Mouse (Mus musculus): Measurements from ENCODE around the gene Tnfsf12. TPM values are rescaled to one million over a fixed set of nuclear protein-coding genes. Genes with fewer than 3 reads are reported as not detected.

Gene Tnfsf12
- polyA plus RNA-seq, 1 experiment from 2014 or later: 6.9 TPM

DNA sequence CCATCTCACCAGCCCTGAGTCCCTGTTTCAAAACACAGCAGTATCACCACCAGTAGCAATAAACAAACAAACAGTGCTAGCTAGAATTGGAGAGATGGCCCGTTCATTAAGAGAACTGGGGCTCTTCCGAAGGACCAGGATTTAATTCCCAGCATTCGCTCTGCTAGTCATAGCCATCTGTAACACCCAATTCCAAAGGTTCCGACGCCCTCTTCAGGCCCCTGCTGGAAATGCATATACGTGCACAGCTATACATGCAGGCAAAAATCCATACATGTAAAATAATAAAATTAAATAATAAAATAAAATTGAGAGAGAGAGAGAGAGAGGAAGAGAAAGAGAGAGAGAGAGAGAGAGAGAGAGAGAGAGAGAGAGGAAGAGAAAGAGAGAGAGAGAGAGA lies 23.8 kb upstream of the Tnfsf12 start:
- H3K4me2 ChIP-seq (replicated peaks; ENCODE audit: low read depth): no peak overlapping the region
- H3K4me1 ChIP-seq (replicated peaks; ENCODE audit: control insufficient read depth, insufficient read depth): no peaks in the 10 kb centered on the region
- ATAC-seq (ENCODE audit: low FRiP score, low TSS enrichment) (no peak), DNase-seq (ENCODE audit: low spot score) (no peak)
- H3K9me3 ChIP-seq (ENCODE audit: control insufficient read depth, low read length): no peaks in the 10 kb centered on the region
- 72% methylated on average over 6 of the region's 6 CpGs for WGBS
- H3K9ac ChIP-seq (ENCODE audit: low read length): no peak overlapping the region
- no peak overlapping the region for H3K27ac ChIP-seq (replicated peaks)
- no peaks in the 10 kb centered on the region for H3K27me3 ChIP-seq (ENCODE audit: control insufficient read depth, insufficient read depth, low read length)
- no peaks in the 10 kb centered on the region for H3K36me3 ChIP-seq (ENCODE audit: control insufficient read depth, insufficient read depth, low read length)
- no peak overlapping the region for H3K4me3 ChIP-seq (ENCODE audit: low read depth, low read length)
- TF ChIP-seq CTCF (IDR thresholded peaks at IDR 0.05; ENCODE audit: low read depth) (peak; percentile 29), EP300 (optimal IDR thresholded peaks at IDR 0.05) (no peak)

GRCm38 (mm10) chr11:69718661-69719060 lies 23.0 kb upstream of the Tnfsf12 start:
- Histone ChIP-seq H3K27ac (replicated peaks) (no peak overlapping the region), H3K27me3 (ENCODE audit: control insufficient read depth, insufficient read depth, low read length) (no peaks in the 10 kb centered on the region), H3K4me1 (replicated peaks; ENCODE audit: control insufficient read depth, insufficient read depth) (no peaks in the 10 kb centered on the region), H3K9me3 (ENCODE audit: control insufficient read depth, low read length) (no peaks in the 10 kb centered on the region), H3K4me3 (ENCODE audit: low read depth, low read length) (no peak overlapping the region), H3K9ac (ENCODE audit: low read length) (no peak overlapping the region), H3K4me2 (replicated peaks; ENCODE audit: low read depth) (no peak overlapping the region), H3K36me3 (ENCODE audit: control insufficient read depth, insufficient read depth, low read length) (no peaks in the 10 kb centered on the region)
- 35% methylated on average over 15 of the region's 15 CpGs for WGBS
- ATAC-seq (ENCODE audit: low FRiP score, low TSS enrichment): no peak
- DNase-seq (ENCODE audit: low spot score): peak; percentile 27
- TF ChIP-seq EP300 (optimal IDR thresholded peaks at IDR 0.05) (no peak), CTCF (IDR thresholded peaks at IDR 0.05; ENCODE audit: low read depth) (no peak)

DNA sequence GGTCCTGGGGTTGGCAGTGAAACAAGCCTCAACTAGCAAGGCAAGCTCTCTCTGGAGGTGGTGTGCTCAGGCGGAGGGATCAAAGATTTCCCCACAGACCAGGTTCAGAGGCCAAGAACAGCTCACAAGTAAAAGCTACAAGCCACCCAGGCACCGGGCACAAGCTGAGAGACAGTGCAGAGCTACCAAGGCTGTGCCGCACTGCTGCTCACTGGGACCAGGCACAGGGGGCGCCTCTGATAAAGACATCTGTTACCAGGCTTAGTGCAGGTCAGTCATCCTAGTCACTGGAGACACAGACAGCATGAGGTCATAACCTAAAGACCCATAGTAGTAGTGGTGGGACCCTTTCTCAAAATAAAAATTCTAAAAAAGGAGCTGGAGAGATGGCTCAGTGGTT lies 21.3 kb upstream of the Tnfsf12 start:
- 72% methylated on average over 4 of the region's 4 CpGs for WGBS
- no peak for ATAC-seq (ENCODE audit: low FRiP score, low TSS enrichment)
- no peak for TF ChIP-seq CTCF (IDR thresholded peaks at IDR 0.05; ENCODE audit: low read depth)
- no peak for TF ChIP-seq EP300 (optimal IDR thresholded peaks at IDR 0.05)

GRCm38 (mm10) chr11:69715929-69716328 lies 20.3 kb upstream of the Tnfsf12 start:
- Histone ChIP-seq H3K36me3 (ENCODE audit: control insufficient read depth, insufficient read depth, low read length) (no peaks in the 10 kb centered on the region), H3K4me1 (replicated peaks; ENCODE audit: control insufficient read depth, insufficient read depth) (no peaks in the 10 kb centered on the region), H3K4me2 (replicated peaks; ENCODE audit: low read depth) (no peak overlapping the region), H3K9me3 (ENCODE audit: control insufficient read depth, low read length) (no peaks in the 10 kb centered on the region), H3K27ac (replicated peaks) (no peak overlapping the region), H3K9ac (ENCODE audit: low read length) (no peak overlapping the region), H3K4me3 (ENCODE audit: low read depth, low read length) (no peak overlapping the region), H3K27me3 (ENCODE audit: control insufficient read depth, insufficient read depth, low read length) (no peaks in the 10 kb centered on the region)
- ATAC-seq (ENCODE audit: low FRiP score, low TSS enrichment) (peak; percentile 40; the same call in 1 of the 2 replicates), DNase-seq (ENCODE audit: low spot score) (peak; percentile 38)
- 16% methylated on average over 5 of the region's 5 CpGs for WGBS
- no peak for TF ChIP-seq EP300 (optimal IDR thresholded peaks at IDR 0.05)
- no peak for TF ChIP-seq CTCF (IDR thresholded peaks at IDR 0.05; ENCODE audit: low read depth)

More for the DNA sequence above, 21.3 kb upstream of the Tnfsf12 start:
- Histone ChIP-seq H3K36me3 (ENCODE audit: control insufficient read depth, insufficient read depth, low read length) (no peaks in the 10 kb centered on the region), H3K4me2 (replicated peaks; ENCODE audit: low read depth) (no peak overlapping the region), H3K27ac (replicated peaks) (no peak overlapping the region), H3K9me3 (ENCODE audit: control insufficient read depth, low read length) (no peaks in the 10 kb centered on the region), H3K4me3 (ENCODE audit: low read depth, low read length) (no peak overlapping the region), H3K27me3 (ENCODE audit: control insufficient read depth, insufficient read depth, low read length) (no peaks in the 10 kb centered on the region), H3K9ac (ENCODE audit: low read length) (no peak overlapping the region), H3K4me1 (replicated peaks; ENCODE audit: control insufficient read depth, insufficient read depth) (no peaks in the 10 kb centered on the region)
- no peak for DNase-seq (ENCODE audit: low spot score)

GRCm38 (mm10) chr11:69715482-69715881 lies 19.8 kb upstream of the Tnfsf12 start:
- Histone ChIP-seq H3K9ac (ENCODE audit: low read length) (no peak overlapping the region), H3K4me1 (replicated peaks; ENCODE audit: control insufficient read depth, insufficient read depth) (no peaks in the 10 kb centered on the region), H3K4me3 (ENCODE audit: low read depth, low read length) (no peak overlapping the region), H3K9me3 (ENCODE audit: control insufficient read depth, low read length) (no peaks in the 10 kb centered on the region), H3K36me3 (ENCODE audit: control insufficient read depth, insufficient read depth, low read length) (no peaks in the 10 kb centered on the region), H3K4me2 (replicated peaks; ENCODE audit: low read depth) (no peak overlapping the region), H3K27ac (replicated peaks) (no peak overlapping the region), H3K27me3 (ENCODE audit: control insufficient read depth, insufficient read depth, low read length) (no peaks in the 10 kb centered on the region)
- 55% methylated on average over 9 of the region's 9 CpGs for WGBS
- ATAC-seq (ENCODE audit: low FRiP score, low TSS enrichment): no peak
- TF ChIP-seq CTCF (IDR thresholded peaks at IDR 0.05; ENCODE audit: low read depth) (peak; percentile 75), EP300 (optimal IDR thresholded peaks at IDR 0.05) (no peak)
- peak; percentile 47 for DNase-seq (ENCODE audit: low spot score)

DNA sequence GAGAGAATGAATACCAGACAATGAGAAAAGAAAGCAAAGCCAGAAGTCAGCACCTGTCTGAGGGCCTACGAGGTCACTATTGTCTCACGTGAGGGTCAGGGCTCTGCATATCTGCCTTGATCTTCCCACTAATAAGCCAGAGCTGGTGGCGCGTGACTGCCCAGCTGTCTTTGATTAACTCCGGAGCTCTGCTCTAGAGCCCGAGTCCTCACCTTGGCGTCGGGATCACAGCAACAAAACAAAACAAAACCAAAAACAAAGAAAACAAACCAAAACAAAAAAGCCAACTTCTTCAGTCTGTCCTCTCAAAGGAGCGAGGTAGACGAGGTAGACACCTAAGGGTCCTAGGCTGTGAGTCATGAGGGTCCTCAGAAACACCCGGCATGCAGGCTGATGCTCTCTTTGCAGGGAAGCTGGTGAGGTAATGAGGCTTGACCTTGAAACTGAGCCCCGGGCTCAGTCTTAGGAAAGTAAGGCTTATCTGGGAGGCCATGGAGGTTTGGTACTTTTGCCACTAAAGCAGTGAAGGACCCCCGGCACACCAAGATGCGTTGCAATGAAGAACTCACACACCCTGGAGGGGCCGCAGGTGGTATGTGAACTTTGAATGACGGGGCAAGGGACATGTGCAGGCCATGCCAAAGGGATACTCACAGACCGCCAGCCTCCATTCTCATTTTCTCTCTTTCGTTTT lies 19.1 kb upstream of the Tnfsf12 start:
- no peak overlapping the region for H3K4me2 ChIP-seq (replicated peaks; ENCODE audit: low read depth)
- H3K27me3 ChIP-seq (ENCODE audit: control insufficient read depth, insufficient read depth, low read length): no peaks in the 10 kb centered on the region
- no peak overlapping the region for H3K9ac ChIP-seq (ENCODE audit: low read length)
- ATAC-seq (ENCODE audit: low FRiP score, low TSS enrichment) (no peak), DNase-seq (ENCODE audit: low spot score) (no peak)
- no peak overlapping the region for H3K27ac ChIP-seq (replicated peaks)
- H3K36me3 ChIP-seq (ENCODE audit: control insufficient read depth, insufficient read depth, low read length): no peaks in the 10 kb centered on the region
- 77% methylated on average over 18 of the region's 18 CpGs for WGBS
- no peak overlapping the region for H3K4me3 ChIP-seq (ENCODE audit: low read depth, low read length)
- H3K9me3 ChIP-seq (ENCODE audit: control insufficient read depth, low read length): no peaks in the 10 kb centered on the region
- TF ChIP-seq EP300 (optimal IDR thresholded peaks at IDR 0.05) (no peak), CTCF (IDR thresholded peaks at IDR 0.05; ENCODE audit: low read depth) (no peak)
- H3K4me1 ChIP-seq (replicated peaks; ENCODE audit: control insufficient read depth, insufficient read depth): no peaks in the 10 kb centered on the region

All from stomach, postnatal 0 days (tissue).